Mouse (Mus musculus) CD4-positive, CD25-positive, alpha-beta regulatory T cell, adult 4 months (primary cell): ENCODE measurements around the gene Ncoa1. TPM values are rescaled to one million over a fixed set of nuclear protein-coding genes. Genes with fewer than 3 reads are reported as not detected.
"Not testable (repeated sequence)": the region's sequence is repeated elsewhere in the genome, so short reads cannot be mapped to it uniquely, and the experiment has no call there.

Source experiments
- ATAC-seq: one replicate; pipeline ENCODE4 v1.8.0; 2017
- polyA plus RNA-seq, 2 experiments: library from polyadenylated mRNA; unstranded; fragments of 100-300 nt; shearing (Covaris generic); gene quantifications; one replicate each; pipeline ENCODE4 v1.2.1; 2017

Gene Ncoa1
- polyA plus RNA-seq, 2 experiments from 2014 or later: 12.5 to 14.6 TPM

- ATAC-seq: no peak
Observed at GRCm38 (mm10) chr12:4299300-4299699, 177.7 kb downstream of the Ncoa1 start.

- ATAC-seq: no peak
Observed at GRCm38 (mm10) chr12:4298626-4299025, 178.4 kb downstream of the Ncoa1 start.

- ATAC-seq: no peak
Observed at GRCm38 (mm10) chr12:4295881-4296280, 181.1 kb downstream of the Ncoa1 start.

- no peak for ATAC-seq
Observed at GRCm38 (mm10) chr12:4295281-4295680, 181.7 kb downstream of the Ncoa1 start.

- ATAC-seq: no peak
Observed at GRCm38 (mm10) chr12:4293813-4294212, 183.2 kb downstream of the Ncoa1 start.

GRCm38 (mm10) chr12:4285186-4285585 is 191.8 kb downstream of the Ncoa1 start:
- ATAC-seq: no peak

- ATAC-seq: no peak
Observed at GRCm38 (mm10) chr12:4279878-4280277, 197.1 kb downstream of the Ncoa1 start.

- ATAC-seq: peak; percentile 61
Observed at GRCm38 (mm10) chr12:4278978-4279755, 197.8 kb downstream of the Ncoa1 start.

- no peak for ATAC-seq
Observed at GRCm38 (mm10) chr12:4271078-4271477, 205.9 kb downstream of the Ncoa1 start.

- no peak for ATAC-seq
Observed at GRCm38 (mm10) chr12:4267765-4268164, 209.2 kb downstream of the Ncoa1 start.

- no peak for ATAC-seq
Observed at GRCm38 (mm10) chr12:4252742-4253655, 224.0 kb downstream of the Ncoa1 start.

GRCm38 (mm10) chr12:4249786-4250185 is 227.2 kb downstream of the Ncoa1 start:
- no peak for ATAC-seq

- ATAC-seq: no peak
Observed at GRCm38 (mm10) chr12:4245742-4246141, 231.2 kb downstream of the Ncoa1 start.

- no peak for ATAC-seq
Observed at GRCm38 (mm10) chr12:4243805-4244204, 233.2 kb downstream of the Ncoa1 start.

- not testable (repeated sequence) for ATAC-seq
Observed at GRCm38 (mm10) chr12:4240281-4240680, 236.7 kb downstream of the Ncoa1 start.

GRCm38 (mm10) chr12:4237481-4237880 is 239.5 kb downstream of the Ncoa1 start:
- ATAC-seq: no peak

GRCm38 (mm10) chr12:4233572-4234508 is 243.1 kb downstream of the Ncoa1 start, which contains the start of the genes Ptrhd1 and Cenpo:
Gene Ptrhd1 (plus strand): TSS chr12:4234027.
Gene Cenpo (minus strand): TSS chr12:4234294.
- ATAC-seq: peak; percentile 95

- no peak for ATAC-seq
Observed at GRCm38 (mm10) chr12:4232777-4233176, 244.2 kb downstream of the Ncoa1 start.

GRCm38 (mm10) chr12:4230156-4230555 is 246.8 kb downstream of the Ncoa1 start:
- no peak for ATAC-seq

- ATAC-seq: no peak
Observed at GRCm38 (mm10) chr12:4212908-4213307, 264.1 kb downstream of the Ncoa1 start.

GRCm38 (mm10) chr12:4211174-4211573 is 265.8 kb downstream of the Ncoa1 start:
- no peak for ATAC-seq

- ATAC-seq: no peak
Observed at GRCm38 (mm10) chr12:4209196-4209595, 267.8 kb downstream of the Ncoa1 start.
